Mouse (Mus musculus): ENCODE results near the gene Mlh3. TPM values are rescaled to one million over a fixed set of nuclear protein-coding genes. Genes with fewer than 3 reads are reported as not detected.

Mlh3 gene
- total and polyA plus RNA-seq, 3 experiments: 8.5 to 8.6 TPM; not detected in 1

DNA sequence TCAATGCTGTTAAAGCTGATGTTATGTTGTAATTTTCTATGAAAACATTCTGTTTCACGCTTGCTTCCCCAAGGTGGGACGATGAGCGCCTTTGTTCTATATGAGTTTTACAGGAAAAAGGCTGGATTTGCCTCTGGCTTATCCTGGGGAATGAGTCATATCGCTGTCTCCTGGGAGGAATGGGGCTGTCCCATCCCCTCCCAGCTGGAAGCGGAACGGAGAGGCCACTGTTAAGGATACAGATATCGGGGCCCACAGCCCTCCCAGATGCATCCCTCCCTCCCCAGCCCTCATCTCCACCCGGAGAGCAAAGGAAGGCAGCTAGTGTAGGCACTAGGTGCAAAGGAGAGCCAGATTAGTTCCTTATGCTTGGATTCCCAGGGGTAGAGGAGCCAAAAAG, 84.6 kb downstream of the Mlh3 start:
- Histone ChIP-seq H3K4me3 (ENCODE audit: control insufficient read depth in 1 of 2, insufficient read depth in 1 of 2, low read depth in 2 of 2, low read length in 2 of 2) (no peak overlapping the region), H3K27ac (ENCODE audit: control insufficient read depth, low read depth, low read length) (no peak overlapping the region), H3K9me3 (replicated peaks; ENCODE audit: insufficient read depth, low read length) (no peaks in the 10 kb centered on the region), H3K79me2 (ENCODE audit: control insufficient read depth, insufficient read depth, low read length, poor library complexity) (no peaks in the 10 kb centered on the region), H3K36me3 (ENCODE audit: control insufficient read depth in 1 of 2, insufficient read depth in 2 of 2, low read length in 2 of 2) (no peaks in the 10 kb centered on the region; a peak in 1 of 4 replicates), H3K4me1 (ENCODE audit: control insufficient read depth in 1 of 2, insufficient read depth in 2 of 2, low read length in 2 of 2) (peaks cover 0 to 7% of the 10 kb centered on the region in 2 experiments; a peak in 1 of 4 replicates), H3K9ac (ENCODE audit: control insufficient read depth, low read depth, low read length, poor library complexity, severe bottlenecking) (no peak overlapping the region), H3K27me3 (ENCODE audit: control insufficient read depth in 1 of 2, insufficient read depth in 2 of 2, low read length in 2 of 2) (no peaks in the 10 kb centered on the region; a peak in 1 of 4 replicates)
- TF ChIP-seq MAFK (IDR thresholded peaks at IDR 0.05; ENCODE audit: borderline replicate concordance, low read depth, low read length) (no peak), TBP (IDR thresholded peaks at IDR 0.05; ENCODE audit: low read depth, low read length) (no peak), RCOR1 (IDR thresholded peaks at IDR 0.05; ENCODE audit: low read depth, low read length) (no peak), NRF1 (IDR thresholded peaks at IDR 0.05; ENCODE audit: insufficient read depth, low read depth, low read length, poor library complexity, severe bottlenecking) (no peak), POLR2AphosphoS2 (IDR thresholded peaks at IDR 0.05; ENCODE audit: low read length) (no peak), JUND (IDR thresholded peaks at IDR 0.05; ENCODE audit: low read depth, low read length) (no peak), NELFE (IDR thresholded peaks at IDR 0.05; ENCODE audit: low read depth, low read length) (no peak), CHD2 (IDR thresholded peaks at IDR 0.05; ENCODE audit: low read length) (no peak), CHD1 (IDR thresholded peaks at IDR 0.05; ENCODE audit: low read depth, low read length) (no peak), ELF1 (IDR thresholded peaks at IDR 0.05; ENCODE audit: low read depth, low read length) (no peak), TAL1 (IDR thresholded peaks at IDR 0.05; ENCODE audit: low read length) (no peak), GATA1 (IDR thresholded peaks at IDR 0.05; ENCODE audit: low read depth, low read length) (no peak), MYB (IDR thresholded peaks at IDR 0.05; ENCODE audit: low read depth, low read length) (no peak), MAX (IDR thresholded peaks at IDR 0.05; ENCODE audit: low read length) (no peak), ETS1 (IDR thresholded peaks at IDR 0.05; ENCODE audit: low read depth, low read length) (no peak), EP300 (IDR thresholded peaks at IDR 0.05; ENCODE audit: low read depth in 1 of 2, low read length in 2 of 2) (no peak), USF1 (IDR thresholded peaks at IDR 0.05; ENCODE audit: low read depth, low read length) (no peak)
- DNase-seq (ENCODE audit: low read depth, low spot score): no peak

Other genes with a start within 250 kb of the Mlh3 start
- 1.6 and 3.1 TPM in 2 replicates for gene Prox2, start 159.8 kb downstream of the Mlh3 start, total RNA-seq (2012; rRNA removed)
- 1 to 10 TPM in 1 of 2 experiments, not detected in 1; 3.6 TPM for gene Prox2, start 159.8 kb downstream of the Mlh3 start, polyA plus RNA-seq (2012; ENCODE audit: insufficient read depth in 1 of 2, insufficient read length in 2 of 2, low read depth in 1 of 2, low replicate concordance in 2 of 2, missing spikeins in 1 of 2)
- gene Dlst, start 159.8 kb downstream of the Mlh3 start, total RNA-seq (2012; rRNA removed): 163 and 164 TPM in 2 replicates
- 100 to 1,000 TPM; 230 to 376 TPM for gene Dlst, start 159.8 kb downstream of the Mlh3 start, polyA plus RNA-seq (2012; ENCODE audit: insufficient read depth in 1 of 2, insufficient read length in 2 of 2, low read depth in 1 of 2, low replicate concordance in 2 of 2, missing spikeins in 1 of 2)
- gene Rps6kl1, start 119.3 kb downstream of the Mlh3 start, total RNA-seq (2012; rRNA removed): 3.4 and 5.4 TPM in 2 replicates
- gene Rps6kl1, start 119.3 kb downstream of the Mlh3 start, polyA plus RNA-seq (2012; ENCODE audit: insufficient read depth in 1 of 2, insufficient read length in 2 of 2, low read depth in 1 of 2, low replicate concordance in 2 of 2, missing spikeins in 1 of 2): 1 to 10 TPM in 1 of 2 experiments, not detected in 1; 6.2 TPM
- gene Pgf, start 92.8 kb downstream of the Mlh3 start, total RNA-seq (2012; rRNA removed): not detected in 2 replicates
- under 1 TPM in 1 of 2 experiments, not detected in 1; 0.46 TPM for gene Pgf, start 92.8 kb downstream of the Mlh3 start, polyA plus RNA-seq (2012; ENCODE audit: insufficient read depth in 1 of 2, insufficient read length in 2 of 2, low read depth in 1 of 2, low replicate concordance in 2 of 2, missing spikeins in 1 of 2)
- gene Eif2b2, start 51.1 kb downstream of the Mlh3 start, total RNA-seq (2012; rRNA removed): 137 and 150 TPM in 2 replicates
- 100 to 1,000 TPM in 1 of 2 experiments, not detected in 1; 193 TPM for gene Eif2b2, start 51.1 kb downstream of the Mlh3 start, polyA plus RNA-seq (2012; ENCODE audit: insufficient read depth in 1 of 2, insufficient read length in 2 of 2, low read depth in 1 of 2, low replicate concordance in 2 of 2, missing spikeins in 1 of 2)
- 51.2 and 54.5 TPM in 2 replicates for gene Acyp1, start 17.8 kb upstream of the Mlh3 start, total RNA-seq (2012; rRNA removed)
- gene Acyp1, start 17.8 kb upstream of the Mlh3 start, polyA plus RNA-seq (2012; ENCODE audit: insufficient read depth in 1 of 2, insufficient read length in 2 of 2, low read depth in 1 of 2, low replicate concordance in 2 of 2, missing spikeins in 1 of 2): 10 to 100 TPM in 1 of 2 experiments, not detected in 1; 47.4 TPM
- 0.03 and 0.04 TPM in 2 replicates for gene Zc2hc1c, start 18.0 kb upstream of the Mlh3 start, total RNA-seq (2012; rRNA removed)
- under 1 TPM in 1 of 2 experiments, not detected in 1; 0.39 TPM for gene Zc2hc1c, start 18.0 kb upstream of the Mlh3 start, polyA plus RNA-seq (2012; ENCODE audit: insufficient read depth in 1 of 2, insufficient read length in 2 of 2, low read depth in 1 of 2, low replicate concordance in 2 of 2, missing spikeins in 1 of 2)
- 19.0 and 23.4 TPM in 2 replicates for gene Nek9, start 68.8 kb upstream of the Mlh3 start, total RNA-seq (2012; rRNA removed)
- 10 to 100 TPM in 1 of 2 experiments, not detected in 1; 32.2 TPM for gene Nek9, start 68.8 kb upstream of the Mlh3 start, polyA plus RNA-seq (2012; ENCODE audit: insufficient read depth in 1 of 2, insufficient read length in 2 of 2, low read depth in 1 of 2, low replicate concordance in 2 of 2, missing spikeins in 1 of 2)
- gene Tmed10, start 104.2 kb upstream of the Mlh3 start, total RNA-seq (2012; rRNA removed): 60.2 and 61.6 TPM in 2 replicates
- 100 to 1,000 TPM in 1 of 2 experiments, 10 to 100 TPM in 1; 45.7 to 229 TPM for gene Tmed10, start 104.2 kb upstream of the Mlh3 start, polyA plus RNA-seq (2012; ENCODE audit: insufficient read depth in 1 of 2, insufficient read length in 2 of 2, low read depth in 1 of 2, low replicate concordance in 2 of 2, missing spikeins in 1 of 2)
- 0.56 and 1.4 TPM in 2 replicates for gene Fos, start 203.3 kb upstream of the Mlh3 start, total RNA-seq (2012; rRNA removed)
- under 1 TPM in 1 of 2 experiments, not detected in 1; 0.81 TPM for gene Fos, start 203.3 kb upstream of the Mlh3 start, polyA plus RNA-seq (2012; ENCODE audit: insufficient read depth in 1 of 2, insufficient read length in 2 of 2, low read depth in 1 of 2, low replicate concordance in 2 of 2, missing spikeins in 1 of 2)